Mouse (Mus musculus) kidney, adult 2 months (tissue): Measurements from ENCODE around the gene Cdk1.

Experiments used
- CTCF ChIP-seq: fragments of 200-500 bp; conservative IDR thresholded peaks from 2 replicates; pipeline ENCODE4 v1.5.1; 2011; ENCODE audit warnings: low read depth, mild to moderate bottlenecking, control low read depth, low read length, moderate library complexity, mixed read lengths; ENCODE audit not compliant: insufficient read depth, insufficient read length
- POLR2A ChIP-seq: fragments of 200-500 bp; IDR thresholded peaks from one replicate; pipeline ENCODE4 v1.6.1; 2011; ENCODE audit warnings: low read depth, low read length, control low read depth

- TF ChIP-seq CTCF = no peak
- no peak for TF ChIP-seq POLR2A
Measured at GRCm38 (mm10) chr10:69351071-69351841, 1.5 kb downstream of the Cdk1 start.
